Mouse (Mus musculus) lung, adult 2 months (tissue): Measurements from ENCODE around the gene Mut.

Experiments
- CTCF ChIP-seq: fragments of 200-500 bp; IDR thresholded peaks from 2 replicates; pipeline ENCODE4 v1.5.1; 2011; ENCODE audit warnings: mild to moderate bottlenecking, low read length, control low read depth; ENCODE audit not compliant: insufficient read depth
- POLR2A ChIP-seq: fragments of 200-500 bp; IDR thresholded peaks from 2 replicates; pipeline ENCODE4 v1.6.1; 2011; ENCODE audit warnings: low read depth, mild to moderate bottlenecking, control low read depth, low read length, borderline replicate concordance; ENCODE audit errors: extremely low read depth

GRCm38 (mm10) chr17:40904056-40904597 lies 30.4 kb upstream of the Mut start:
- no peak for TF ChIP-seq POLR2A
- TF ChIP-seq CTCF: no peak
